Mouse (Mus musculus): ENCODE measurements around the gene Mtmr12.

DNA sequence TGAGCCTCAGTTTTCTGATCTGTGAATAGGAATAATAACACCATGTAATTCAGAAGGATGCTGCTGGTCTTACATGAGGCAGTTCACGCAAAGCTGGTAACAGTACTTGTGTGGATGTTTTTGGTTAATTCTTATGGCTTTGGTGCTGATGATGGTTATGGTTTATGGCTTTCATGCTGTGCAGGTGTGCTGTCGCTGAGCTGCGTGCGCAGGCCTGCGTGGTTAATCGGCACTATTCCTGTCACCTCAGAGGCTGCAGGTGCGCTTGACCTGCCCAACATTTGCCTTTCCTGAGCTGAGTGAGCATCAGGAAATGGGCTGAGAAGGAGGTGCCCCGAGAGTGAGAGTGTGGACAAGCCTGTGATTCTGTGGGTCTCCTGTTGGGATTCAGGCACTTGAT lies 11.3 kb downstream of the Mtmr12 start:
- TF ChIP-seq CTCF (IDR thresholded peaks at IDR 0.05; ENCODE audit: borderline replicate concordance, extremely low read depth, insufficient read depth, insufficient read length) (no peak), POLR2A (IDR thresholded peaks at IDR 0.05; ENCODE audit: borderline replicate concordance, extremely low read depth, insufficient read depth, insufficient read length, poor library complexity, severe bottlenecking) (no peak)
